Mouse (Mus musculus) cortical plate, adult 2 months (tissue): ENCODE data around the gene Lpin2.

Experiments
- CTCF ChIP-seq: fragments of 200-500 bp; IDR thresholded peaks from 2 replicates; pipeline ENCODE4 v1.5.1; 2011; ENCODE audit warnings: mild to moderate bottlenecking, control low read depth, low read length; ENCODE audit not compliant: insufficient read depth; ENCODE audit errors: extremely low read depth
- POLR2A ChIP-seq: fragments of 200-500 bp; IDR thresholded peaks from 2 replicates; pipeline ENCODE4 v1.6.1; 2011; ENCODE audit warnings: mild to moderate bottlenecking, low read length, control low read depth; ENCODE audit not compliant: insufficient read depth; ENCODE audit errors: extremely low read depth

DNA sequence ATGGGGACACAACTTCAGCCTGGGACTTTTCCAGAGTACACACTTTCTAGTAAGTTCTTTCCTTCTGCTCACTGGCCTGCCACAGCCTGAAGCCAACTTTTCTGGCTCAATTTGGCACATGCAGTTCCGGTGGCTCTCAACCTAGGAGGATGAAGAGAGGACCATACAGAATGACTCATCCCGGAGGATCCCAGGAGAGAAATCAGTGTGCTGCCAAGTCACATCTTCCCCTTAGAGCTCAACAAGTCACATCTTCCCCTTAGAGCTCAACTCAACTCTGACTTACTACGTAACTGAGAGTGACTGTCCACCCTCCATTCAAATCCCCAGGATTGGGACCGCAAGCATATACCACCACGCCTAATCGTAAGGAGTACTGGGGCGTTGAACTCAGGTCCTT lies 105.2 kb downstream of the Lpin2 start:
- no peak for TF ChIP-seq CTCF
- no peak for TF ChIP-seq POLR2A
